Mouse (Mus musculus): Measurements from ENCODE around the gene Cdx4. TPM values are rescaled to one million over a fixed set of nuclear protein-coding genes. Genes with fewer than 3 reads are reported as not detected.
A peak's percentile ranks its signal among the peaks of the same experiment; 100 is the strongest.

Cdx4 gene
- polyA plus RNA-seq, 1 experiment from 2014 or later: not detected

DNA sequence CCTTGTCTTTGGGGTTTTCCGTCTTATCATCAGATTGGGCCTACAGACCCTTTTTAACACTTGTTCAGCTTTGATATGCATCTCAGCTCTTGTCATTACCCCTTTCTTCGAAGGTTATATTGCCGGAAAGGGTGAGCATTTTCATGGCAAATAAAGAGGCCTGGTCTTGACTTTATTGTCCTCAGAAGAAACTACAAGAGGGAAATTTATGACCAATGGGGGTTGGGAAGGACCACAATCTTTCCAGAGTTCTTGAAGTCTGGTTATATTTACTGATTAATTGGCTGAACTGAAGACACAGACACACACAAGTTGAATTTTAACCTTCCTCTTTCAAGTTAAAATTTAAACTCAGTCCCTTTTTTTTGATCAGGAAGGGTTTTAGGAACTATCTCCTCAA, 4.7 kb downstream of the Cdx4 start:
- Histone ChIP-seq H3K27ac (ENCODE audit: low read length) (no peak overlapping the region), H3K4me2 (replicated peaks; ENCODE audit: low read depth, low read length) (no peak overlapping the region), H3K9me3 (ENCODE audit: low read length) (no peaks in the 10 kb centered on the region), H3K9ac (replicated peaks; ENCODE audit: low read length) (no peak overlapping the region), H3K36me3 (ENCODE audit: insufficient read depth, low read length) (no peaks in the 10 kb centered on the region), H3K27me3 (ENCODE audit: insufficient read depth, low read length) (peaks cover 60% of the 10 kb centered on the region), H3K4me1 (ENCODE audit: insufficient read depth, low read length) (no peaks in the 10 kb centered on the region), H3K4me3 (ENCODE audit: low read length) (no peak overlapping the region)
- ATAC-seq (ENCODE audit: low FRiP score, low TSS enrichment): no peak
- WGBS: 46% methylated on average over 3 of the region's 3 CpGs

- Histone ChIP-seq H3K4me1 (ENCODE audit: insufficient read depth, low read length) (no peaks in the 10 kb centered on the region), H3K36me3 (ENCODE audit: insufficient read depth, low read length) (no peaks in the 10 kb centered on the region), H3K9ac (replicated peaks; ENCODE audit: low read length) (no peak overlapping the region), H3K27ac (ENCODE audit: low read length) (no peak overlapping the region), H3K27me3 (ENCODE audit: insufficient read depth, low read length) (peaks cover 38% of the 10 kb centered on the region; the same call in 1 of the 2 replicates), H3K4me3 (ENCODE audit: low read length) (no peak overlapping the region), H3K9me3 (ENCODE audit: low read length) (no peaks in the 10 kb centered on the region), H3K4me2 (replicated peaks; ENCODE audit: low read depth, low read length) (no peak overlapping the region)
- WGBS: 73% methylated on average over 8 of the region's 8 CpGs
- no peak for ATAC-seq (ENCODE audit: low FRiP score, low TSS enrichment)
Observed at GRCm38 (mm10) chrX:103329386-103329785, 8.2 kb downstream of the Cdx4 start.

- Histone ChIP-seq H3K36me3 (ENCODE audit: insufficient read depth, low read length) (no peaks in the 10 kb centered on the region), H3K4me1 (ENCODE audit: insufficient read depth, low read length) (no peaks in the 10 kb centered on the region), H3K4me2 (replicated peaks; ENCODE audit: low read depth, low read length) (no peak overlapping the region), H3K27me3 (ENCODE audit: insufficient read depth, low read length) (peaks cover 24% of the 10 kb centered on the region; the same call in 1 of the 2 replicates), H3K4me3 (ENCODE audit: low read length) (no peak overlapping the region), H3K27ac (ENCODE audit: low read length) (no peak overlapping the region), H3K9ac (replicated peaks; ENCODE audit: low read length) (no peak overlapping the region), H3K9me3 (ENCODE audit: low read length) (no peaks in the 10 kb centered on the region)
- 66% methylated on average over 5 of the region's 5 CpGs for WGBS
- no peak for ATAC-seq (ENCODE audit: low FRiP score, low TSS enrichment)
Observed at GRCm38 (mm10) chrX:103331125-103331858, 10.1 kb downstream of the Cdx4 start.

GRCm38 (mm10) chrX:103341369-103342113, 20.3 kb downstream of the Cdx4 start:
- 69% methylated on average over 3 of the region's 3 CpGs for whole genome bisulfite sequencing
- no peaks in the 10 kb centered on the region for H3K4me1 ChIP-seq (ENCODE audit: insufficient read depth, low read length)
- H3K4me2 ChIP-seq (replicated peaks; ENCODE audit: low read depth, low read length): no peak overlapping the region
- H3K9ac ChIP-seq (replicated peaks; ENCODE audit: low read length): no peak overlapping the region
- H3K27me3 ChIP-seq (ENCODE audit: insufficient read depth, low read length): peaks cover 13% of the 10 kb centered on the region; the same call in 1 of the 2 replicates
- no peaks in the 10 kb centered on the region for H3K36me3 ChIP-seq (ENCODE audit: insufficient read depth, low read length)
- no peaks in the 10 kb centered on the region for H3K9me3 ChIP-seq (ENCODE audit: low read length)
- ATAC-seq (ENCODE audit: low FRiP score, low TSS enrichment): no peak
- no peak overlapping the region for H3K4me3 ChIP-seq (ENCODE audit: low read length)
- no peak overlapping the region for H3K27ac ChIP-seq (ENCODE audit: low read length)

DNA sequence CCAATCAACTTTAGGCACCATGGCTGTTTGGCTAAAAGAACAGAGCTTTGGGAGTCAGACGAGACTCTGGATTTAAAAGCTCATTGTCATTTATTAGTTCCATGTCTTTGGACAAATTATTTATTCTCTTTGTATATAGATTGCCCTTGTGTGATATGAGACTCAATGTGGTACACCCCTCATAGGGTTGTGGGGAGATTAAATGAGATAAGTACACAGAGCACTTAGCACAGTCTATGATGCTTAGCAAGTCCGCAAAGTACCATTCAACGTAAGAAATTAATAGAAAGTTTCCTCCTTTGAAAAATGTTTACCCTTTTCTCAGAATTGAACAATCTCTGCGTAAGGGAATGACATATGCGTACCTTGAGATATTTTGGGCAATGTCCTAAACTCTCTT, 34.6 kb downstream of the Cdx4 start:
- 50% methylated on average over 5 of the region's 5 CpGs for WGBS
- Histone ChIP-seq H3K4me3 (ENCODE audit: low read length) (peak overlapping the region; percentile 64), H3K36me3 (ENCODE audit: insufficient read depth, low read length) (no peaks in the 10 kb centered on the region), H3K27ac (ENCODE audit: low read length) (no peak overlapping the region), H3K9me3 (ENCODE audit: low read length) (no peaks in the 10 kb centered on the region), H3K9ac (replicated peaks; ENCODE audit: low read length) (no peak overlapping the region), H3K4me2 (replicated peaks; ENCODE audit: low read depth, low read length) (peak overlapping the region; percentile 50), H3K4me1 (ENCODE audit: insufficient read depth, low read length) (no peaks in the 10 kb centered on the region), H3K27me3 (ENCODE audit: insufficient read depth, low read length) (peaks cover 34% of the 10 kb centered on the region)
- ATAC-seq (ENCODE audit: low FRiP score, low TSS enrichment): peak; percentile 58; the same call in 1 of the 2 replicates

- Histone ChIP-seq H3K36me3 (ENCODE audit: insufficient read depth, low read length) (no peaks in the 10 kb centered on the region), H3K4me1 (ENCODE audit: insufficient read depth, low read length) (no peaks in the 10 kb centered on the region), H3K4me2 (replicated peaks; ENCODE audit: low read depth, low read length) (peak within 1 kb of the TSS; percentile 50), H3K4me3 (ENCODE audit: low read length) (peak within 1 kb of the TSS; percentile 64), H3K9ac (replicated peaks; ENCODE audit: low read length) (peak within 1 kb of the TSS; percentile 67), H3K9me3 (ENCODE audit: low read length) (no peaks in the 10 kb centered on the region), H3K27ac (ENCODE audit: low read length) (no peak within 1 kb of the TSS), H3K27me3 (ENCODE audit: insufficient read depth, low read length) (peaks cover 29% of the 10 kb centered on the region)
- ATAC-seq (ENCODE audit: low FRiP score, low TSS enrichment): peak; percentile 95
- 13% methylated on average over 26 of the region's 34 CpGs for WGBS
Observed at GRCm38 (mm10) chrX:103356287-103356686, 35.1 kb downstream of the Cdx4 start, which contains the start of gene Chic1. TSS of gene Chic1 (plus strand) at chrX:103356476.

DNA sequence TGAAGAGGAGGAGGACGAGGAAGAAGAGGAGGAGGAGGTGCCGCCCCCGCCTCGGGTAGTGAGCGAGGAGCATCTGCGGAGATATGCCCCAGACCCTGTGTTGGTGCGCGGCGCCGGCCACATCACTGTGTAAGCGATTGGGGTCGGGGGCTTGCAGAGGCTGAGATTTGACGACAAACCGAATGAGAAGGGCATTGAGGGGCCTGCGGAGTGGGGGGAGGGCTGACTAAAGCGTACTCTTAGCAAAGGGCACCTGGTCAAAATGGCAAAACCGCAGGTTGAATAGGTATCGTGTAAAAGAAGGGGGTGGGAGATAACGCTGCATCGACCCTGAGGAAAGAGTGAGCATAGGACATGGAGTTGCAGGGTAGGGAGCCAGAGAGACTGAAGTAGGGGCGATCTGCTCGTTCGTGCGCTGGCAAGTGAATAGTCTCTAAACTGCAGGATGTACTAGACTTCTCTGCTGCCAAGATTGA, 35.6 kb downstream of the Cdx4 start:
- peak; percentile 83 for ATAC-seq (ENCODE audit: low FRiP score, low TSS enrichment)
- Histone ChIP-seq H3K4me3 (ENCODE audit: low read length) (peak overlapping the region; percentile 64), H3K9ac (replicated peaks; ENCODE audit: low read length) (peak overlapping the region; percentile 67), H3K4me2 (replicated peaks; ENCODE audit: low read depth, low read length) (peak overlapping the region; percentile 50), H3K36me3 (ENCODE audit: insufficient read depth, low read length) (no peaks in the 10 kb centered on the region), H3K4me1 (ENCODE audit: insufficient read depth, low read length) (no peaks in the 10 kb centered on the region), H3K9me3 (ENCODE audit: low read length) (no peaks in the 10 kb centered on the region), H3K27ac (ENCODE audit: low read length) (no peak overlapping the region), H3K27me3 (ENCODE audit: insufficient read depth, low read length) (peaks cover 29% of the 10 kb centered on the region)
- 15% methylated on average over 24 of the region's 24 CpGs for WGBS

GRCm38 (mm10) chrX:103366201-103366600, 45.0 kb downstream of the Cdx4 start:
- 66% methylated on average over 5 of the region's 5 CpGs for WGBS
- Histone ChIP-seq H3K27ac (ENCODE audit: low read length) (no peak overlapping the region), H3K9me3 (ENCODE audit: low read length) (no peaks in the 10 kb centered on the region), H3K4me1 (ENCODE audit: insufficient read depth, low read length) (no peaks in the 10 kb centered on the region), H3K36me3 (ENCODE audit: insufficient read depth, low read length) (no peaks in the 10 kb centered on the region), H3K27me3 (ENCODE audit: insufficient read depth, low read length) (peaks cover 6% of the 10 kb centered on the region; the same call in 1 of the 2 replicates), H3K4me3 (ENCODE audit: low read length) (no peak overlapping the region), H3K9ac (replicated peaks; ENCODE audit: low read length) (no peak overlapping the region), H3K4me2 (replicated peaks; ENCODE audit: low read depth, low read length) (no peak overlapping the region)
- no peak for ATAC-seq (ENCODE audit: low FRiP score, low TSS enrichment)

GRCm38 (mm10) chrX:103368650-103369049, 47.5 kb downstream of the Cdx4 start:
- Histone ChIP-seq H3K4me3 (ENCODE audit: low read length) (no peak overlapping the region), H3K4me2 (replicated peaks; ENCODE audit: low read depth, low read length) (no peak overlapping the region), H3K27ac (ENCODE audit: low read length) (no peak overlapping the region), H3K36me3 (ENCODE audit: insufficient read depth, low read length) (no peaks in the 10 kb centered on the region), H3K27me3 (ENCODE audit: insufficient read depth, low read length) (peaks cover 8% of the 10 kb centered on the region; the same call in 1 of the 2 replicates), H3K9me3 (ENCODE audit: low read length) (no peaks in the 10 kb centered on the region), H3K9ac (replicated peaks; ENCODE audit: low read length) (no peak overlapping the region), H3K4me1 (ENCODE audit: insufficient read depth, low read length) (no peaks in the 10 kb centered on the region)
- 70% methylated on average over 3 of the region's 3 CpGs for WGBS
- ATAC-seq (ENCODE audit: low FRiP score, low TSS enrichment): no peak
